Mouse (Mus musculus): ENCODE data around the gene Ptprc.

- no peak for TF ChIP-seq POLR2A (IDR thresholded peaks at IDR 0.05; ENCODE audit: insufficient read depth, low read depth, low read length)
- TF ChIP-seq CTCF (IDR thresholded peaks at IDR 0.05): no peak
- TF ChIP-seq EP300 (IDR thresholded peaks at IDR 0.05; ENCODE audit: insufficient read depth, low read depth, low read length): no peak
Observed at GRCm38 (mm10) chr1:138144365-138144764, 31.1 kb downstream of the Ptprc start.

All from heart, adult 2 months (tissue).